Mouse (Mus musculus): Measurements from ENCODE around the gene Pphln1. TPM values are rescaled to one million over a fixed set of nuclear protein-coding genes. Genes with fewer than 3 reads are reported as not detected.

The Pphln1 gene
- polyA plus RNA-seq, 1 experiment from 2014 or later = 43.4 TPM

DNA sequence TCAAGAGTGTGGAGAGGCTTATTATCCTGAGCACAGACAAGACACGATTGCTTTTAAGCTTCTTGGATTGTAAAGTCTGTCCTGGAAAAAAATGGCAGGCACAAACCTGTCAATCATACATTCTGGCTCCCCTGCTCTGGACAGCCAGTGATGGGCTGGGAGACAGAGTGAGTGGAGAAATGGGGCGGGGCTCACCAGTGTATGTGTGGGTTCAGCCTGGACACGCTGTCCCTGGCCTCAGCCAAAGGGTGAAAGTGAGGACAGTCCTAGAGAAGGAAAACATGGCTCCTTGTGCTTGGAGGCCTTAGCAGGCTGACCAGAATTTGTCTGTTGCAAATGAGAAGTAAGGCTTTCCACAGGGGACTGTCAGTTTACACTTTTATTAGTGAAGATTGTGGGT lies 50.7 kb downstream of the Pphln1 start:
- ATAC-seq (ENCODE audit: low FRiP score, low TSS enrichment) = no peak
- H3K9me3 ChIP-seq (ENCODE audit: control insufficient read depth, low read length) = no peaks in the 10 kb centered on the region
- WGBS = 75% methylated on average over 3 of the region's 3 CpGs
- no peaks in the 10 kb centered on the region for H3K27me3 ChIP-seq (ENCODE audit: control insufficient read depth, insufficient read depth, low read length)
- no peaks in the 10 kb centered on the region; the same call in 1 of the 2 replicates for H3K4me1 ChIP-seq (ENCODE audit: control insufficient read depth, insufficient read depth, low read length)
- H3K4me3 ChIP-seq (ENCODE audit: low read length) = no peak overlapping the region
- H3K27ac ChIP-seq (ENCODE audit: low read depth, low read length) = no peak overlapping the region
- no peak overlapping the region for H3K4me2 ChIP-seq (replicated peaks; ENCODE audit: low read depth, low read length)
- peaks cover 5% of the 10 kb centered on the region; the same call in 1 of the 2 replicates for H3K36me3 ChIP-seq (ENCODE audit: control insufficient read depth, insufficient read depth, low read length)
- H3K9ac ChIP-seq (ENCODE audit: low read depth, low read length) = no peak overlapping the region

- Histone ChIP-seq H3K9ac (ENCODE audit: low read depth, low read length) (no peak overlapping the region), H3K36me3 (ENCODE audit: control insufficient read depth, insufficient read depth, low read length) (peaks cover 5% of the 10 kb centered on the region; the same call in 1 of the 2 replicates), H3K27me3 (ENCODE audit: control insufficient read depth, insufficient read depth, low read length) (no peaks in the 10 kb centered on the region), H3K9me3 (ENCODE audit: control insufficient read depth, low read length) (no peaks in the 10 kb centered on the region), H3K4me1 (ENCODE audit: control insufficient read depth, insufficient read depth, low read length) (no peaks in the 10 kb centered on the region; the same call in 1 of the 2 replicates), H3K27ac (ENCODE audit: low read depth, low read length) (no peak overlapping the region), H3K4me2 (replicated peaks; ENCODE audit: low read depth, low read length) (no peak overlapping the region), H3K4me3 (ENCODE audit: low read length) (no peak overlapping the region)
- no peak for ATAC-seq (ENCODE audit: low FRiP score, low TSS enrichment)
- WGBS = 77% methylated on average over 1 of the region's 1 CpGs
These were observed 55.1 kb downstream of the Pphln1 start for GRCm38 (mm10) chr15:93453296-93453695.

DNA sequence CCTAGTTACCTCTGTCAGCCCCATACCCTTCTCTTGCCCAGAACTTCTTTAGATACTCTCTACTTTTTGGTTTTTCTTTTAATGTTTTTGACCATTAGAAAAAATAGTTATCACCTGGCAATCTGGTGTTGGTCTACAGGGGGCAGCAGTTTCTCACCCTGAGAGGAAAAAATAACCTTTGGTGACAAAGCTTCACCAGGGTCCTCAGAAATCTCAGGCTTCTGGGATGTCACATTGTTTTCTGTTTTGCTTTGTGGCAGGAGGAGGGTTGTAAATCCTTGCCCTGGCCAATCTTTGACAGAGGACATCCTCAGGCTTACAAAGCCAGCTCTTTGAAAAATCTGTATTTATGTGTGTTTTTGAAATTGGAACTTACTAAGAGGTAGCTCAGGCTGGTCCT lies 57.9 kb downstream of the Pphln1 start:
- ATAC-seq (ENCODE audit: low FRiP score, low TSS enrichment) = no peak
- H3K4me1 ChIP-seq (ENCODE audit: control insufficient read depth, insufficient read depth, low read length) = no peaks in the 10 kb centered on the region
- no peak overlapping the region for H3K27ac ChIP-seq (ENCODE audit: low read depth, low read length)
- H3K36me3 ChIP-seq (ENCODE audit: control insufficient read depth, insufficient read depth, low read length) = peaks cover 13% of the 10 kb centered on the region; the same call in 1 of the 2 replicates
- no peak overlapping the region for H3K4me3 ChIP-seq (ENCODE audit: low read length)
- no peaks in the 10 kb centered on the region for H3K27me3 ChIP-seq (ENCODE audit: control insufficient read depth, insufficient read depth, low read length)
- H3K9me3 ChIP-seq (ENCODE audit: control insufficient read depth, low read length) = no peaks in the 10 kb centered on the region
- H3K9ac ChIP-seq (ENCODE audit: low read depth, low read length) = no peak overlapping the region
- H3K4me2 ChIP-seq (replicated peaks; ENCODE audit: low read depth, low read length) = no peak overlapping the region

- ATAC-seq (ENCODE audit: low FRiP score, low TSS enrichment) = no peak
- Histone ChIP-seq H3K36me3 (ENCODE audit: control insufficient read depth, insufficient read depth, low read length) (peaks cover 17% of the 10 kb centered on the region; the same call in 1 of the 2 replicates), H3K4me1 (ENCODE audit: control insufficient read depth, insufficient read depth, low read length) (no peaks in the 10 kb centered on the region), H3K4me3 (ENCODE audit: low read length) (no peak overlapping the region), H3K27ac (ENCODE audit: low read depth, low read length) (no peak overlapping the region), H3K9me3 (ENCODE audit: control insufficient read depth, low read length) (no peaks in the 10 kb centered on the region), H3K27me3 (ENCODE audit: control insufficient read depth, insufficient read depth, low read length) (no peaks in the 10 kb centered on the region), H3K9ac (ENCODE audit: low read depth, low read length) (no peak overlapping the region), H3K4me2 (replicated peaks; ENCODE audit: low read depth, low read length) (no peak overlapping the region)
- 82% methylated on average over 5 of the region's 5 CpGs for whole genome bisulfite sequencing
These were observed 61.3 kb downstream of the Pphln1 start for GRCm38 (mm10) chr15:93459422-93459821.

DNA sequence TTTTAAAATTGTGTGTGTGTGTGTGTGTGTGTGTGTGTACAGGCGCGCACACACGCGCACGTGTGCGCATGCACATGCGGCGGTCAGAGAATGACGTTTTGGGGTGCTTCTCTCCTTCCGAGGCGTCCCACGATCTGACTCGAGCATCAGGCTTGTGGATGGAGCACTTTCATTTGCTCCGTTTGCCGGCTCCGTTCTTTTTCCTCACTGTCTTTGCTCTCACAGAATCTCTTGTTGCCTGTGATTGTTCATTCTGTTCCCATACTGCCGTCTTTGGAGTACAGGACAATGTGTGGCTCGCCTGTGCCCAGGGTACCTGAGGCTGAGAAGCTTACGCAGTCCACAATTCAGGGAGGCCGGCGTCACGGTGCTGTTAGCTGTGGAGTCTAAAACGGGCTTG lies 62.9 kb downstream of the Pphln1 start:
- WGBS = 96% methylated on average over 23 of the region's 23 CpGs

GRCm38 (mm10) chr15:93471651-93472050 lies 73.5 kb downstream of the Pphln1 start:
- Histone ChIP-seq H3K9ac (ENCODE audit: low read depth, low read length) (no peak overlapping the region), H3K4me1 (ENCODE audit: control insufficient read depth, insufficient read depth, low read length) (no peaks in the 10 kb centered on the region), H3K9me3 (ENCODE audit: control insufficient read depth, low read length) (no peaks in the 10 kb centered on the region), H3K36me3 (ENCODE audit: control insufficient read depth, insufficient read depth, low read length) (no peaks in the 10 kb centered on the region; the same call in 1 of the 2 replicates), H3K4me2 (replicated peaks; ENCODE audit: low read depth, low read length) (no peak overlapping the region), H3K27ac (ENCODE audit: low read depth, low read length) (no peak overlapping the region), H3K27me3 (ENCODE audit: control insufficient read depth, insufficient read depth, low read length) (no peaks in the 10 kb centered on the region), H3K4me3 (ENCODE audit: low read length) (no peak overlapping the region)
- no peak for ATAC-seq (ENCODE audit: low FRiP score, low TSS enrichment)
- 65% methylated on average over 12 of the region's 12 CpGs for WGBS

More for the DNA sequence above, 62.9 kb downstream of the Pphln1 start:
- no peak overlapping the region for H3K9ac ChIP-seq (ENCODE audit: low read depth, low read length)
- no peaks in the 10 kb centered on the region for H3K27me3 ChIP-seq (ENCODE audit: control insufficient read depth, insufficient read depth, low read length)
- H3K4me2 ChIP-seq (replicated peaks; ENCODE audit: low read depth, low read length) = no peak overlapping the region
- no peak for ATAC-seq (ENCODE audit: low FRiP score, low TSS enrichment)
- no peaks in the 10 kb centered on the region for H3K9me3 ChIP-seq (ENCODE audit: control insufficient read depth, low read length)
- H3K4me1 ChIP-seq (ENCODE audit: control insufficient read depth, insufficient read depth, low read length) = no peaks in the 10 kb centered on the region
- no peak overlapping the region for H3K27ac ChIP-seq (ENCODE audit: low read depth, low read length)
- H3K4me3 ChIP-seq (ENCODE audit: low read length) = no peak overlapping the region
- peaks cover 26% of the 10 kb centered on the region; the same call in 1 of the 2 replicates for H3K36me3 ChIP-seq (ENCODE audit: control insufficient read depth, insufficient read depth, low read length)

DNA sequence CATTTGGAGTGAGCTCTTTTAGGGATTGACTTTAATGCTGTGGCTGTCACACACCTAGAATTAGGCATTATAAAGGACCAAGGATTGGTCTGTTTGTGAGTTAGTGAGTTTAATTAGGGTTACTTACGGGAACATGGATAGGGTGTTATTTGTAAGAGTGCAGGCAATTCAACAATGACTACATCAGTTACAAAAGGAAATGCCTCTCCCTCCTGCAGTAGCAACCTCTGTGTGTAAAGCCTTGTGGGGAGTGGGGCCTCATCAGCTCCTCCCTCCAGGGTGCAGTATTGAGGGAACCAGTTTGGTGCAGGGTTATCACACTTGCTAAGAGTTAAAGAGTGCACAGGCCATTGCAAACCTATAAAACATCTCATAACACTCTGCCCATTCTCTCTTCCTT lies 73.9 kb downstream of the Pphln1 start:
- H3K9me3 ChIP-seq (ENCODE audit: control insufficient read depth, low read length) = no peaks in the 10 kb centered on the region
- no peak for ATAC-seq (ENCODE audit: low FRiP score, low TSS enrichment)
- H3K27me3 ChIP-seq (ENCODE audit: control insufficient read depth, insufficient read depth, low read length) = no peaks in the 10 kb centered on the region
- H3K36me3 ChIP-seq (ENCODE audit: control insufficient read depth, insufficient read depth, low read length) = no peaks in the 10 kb centered on the region; the same call in 1 of the 2 replicates
- H3K4me1 ChIP-seq (ENCODE audit: control insufficient read depth, insufficient read depth, low read length) = no peaks in the 10 kb centered on the region
- no peak overlapping the region for H3K4me3 ChIP-seq (ENCODE audit: low read length)
- 85% methylated on average over 1 of the region's 1 CpGs for WGBS
- H3K4me2 ChIP-seq (replicated peaks; ENCODE audit: low read depth, low read length) = no peak overlapping the region
- H3K9ac ChIP-seq (ENCODE audit: low read depth, low read length) = no peak overlapping the region
- H3K27ac ChIP-seq (ENCODE audit: low read depth, low read length) = no peak overlapping the region

GRCm38 (mm10) chr15:93474277-93474676 lies 76.1 kb downstream of the Pphln1 start:
- H3K4me1 ChIP-seq (ENCODE audit: control insufficient read depth, insufficient read depth, low read length) = no peaks in the 10 kb centered on the region
- no peak overlapping the region for H3K27ac ChIP-seq (ENCODE audit: low read depth, low read length)
- no peaks in the 10 kb centered on the region for H3K9me3 ChIP-seq (ENCODE audit: control insufficient read depth, low read length)
- WGBS = 76% methylated on average over 3 of the region's 3 CpGs
- no peak overlapping the region for H3K4me2 ChIP-seq (replicated peaks; ENCODE audit: low read depth, low read length)
- no peak for ATAC-seq (ENCODE audit: low FRiP score, low TSS enrichment)
- no peak overlapping the region for H3K4me3 ChIP-seq (ENCODE audit: low read length)
- H3K9ac ChIP-seq (ENCODE audit: low read depth, low read length) = no peak overlapping the region
- no peaks in the 10 kb centered on the region; the same call in 1 of the 2 replicates for H3K36me3 ChIP-seq (ENCODE audit: control insufficient read depth, insufficient read depth, low read length)
- H3K27me3 ChIP-seq (ENCODE audit: control insufficient read depth, insufficient read depth, low read length) = no peaks in the 10 kb centered on the region

DNA sequence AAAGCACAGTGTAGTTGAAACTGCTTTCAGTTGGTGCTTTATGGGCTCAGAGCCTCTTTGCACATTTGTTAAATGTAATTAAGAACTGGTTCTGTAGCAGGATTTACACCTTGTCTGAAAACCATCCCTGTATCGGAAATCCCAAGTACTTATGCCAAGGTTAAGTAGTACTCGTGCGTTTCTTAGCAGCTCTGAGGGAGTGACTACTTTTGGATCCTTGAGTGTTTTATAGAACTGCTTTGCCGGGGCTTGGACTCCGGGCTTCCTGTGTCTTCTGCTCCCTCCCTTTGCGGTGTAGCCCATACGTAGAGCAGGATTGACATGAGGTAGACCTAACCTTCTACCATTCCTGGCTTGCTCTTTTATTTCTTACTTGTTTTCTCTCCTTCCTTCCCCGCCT lies 77.5 kb downstream of the Pphln1 start:
- H3K4me2 ChIP-seq (replicated peaks; ENCODE audit: low read depth, low read length) = no peak overlapping the region
- no peak overlapping the region for H3K9ac ChIP-seq (ENCODE audit: low read depth, low read length)
- no peaks in the 10 kb centered on the region for H3K27me3 ChIP-seq (ENCODE audit: control insufficient read depth, insufficient read depth, low read length)
- 25% methylated on average over 8 of the region's 8 CpGs for WGBS
- no peaks in the 10 kb centered on the region for H3K4me1 ChIP-seq (ENCODE audit: control insufficient read depth, insufficient read depth, low read length)
- no peak for ATAC-seq (ENCODE audit: low FRiP score, low TSS enrichment)
- no peaks in the 10 kb centered on the region for H3K9me3 ChIP-seq (ENCODE audit: control insufficient read depth, low read length)
- H3K27ac ChIP-seq (ENCODE audit: low read depth, low read length) = no peak overlapping the region
- H3K4me3 ChIP-seq (ENCODE audit: low read length) = no peak overlapping the region
- H3K36me3 ChIP-seq (ENCODE audit: control insufficient read depth, insufficient read depth, low read length) = no peaks in the 10 kb centered on the region; the same call in 1 of the 2 replicates

Measured in kidney, embryonic 14.5 days (tissue).